Mouse (Mus musculus) CH12.LX (cell line): Measurements from ENCODE around the gene Ecsit. TPM values are rescaled to one million over a fixed set of nuclear protein-coding genes. Genes with fewer than 3 reads are reported as not detected.

ENCODE experiments used
- DNase-seq: peaks from one replicate; pipeline ENCODE4 v3.0.0-alpha.2; 2013; ENCODE audit errors: extremely low read depth
- H3K27ac ChIP-seq: 2 replicates; pipeline ENCODE4 v1.5.1; 2012; ENCODE audit warnings: low read depth, mild to moderate bottlenecking, control low read depth, moderate library complexity; ENCODE audit not compliant: insufficient read depth
- H3K27me3 ChIP-seq: replicated peaks from 2 replicates; pipeline ENCODE3; 2012; ENCODE audit warnings: inconsistent platforms
- H3K36me3 ChIP-seq, 2 experiments: replicated peaks in 1 of 2; 2 replicates each; pipeline versions ENCODE3 to v1.6.1; 2012; ENCODE audit warnings: inconsistent platforms in 1 of 2, low read length in 1 of 2, mild to moderate bottlenecking in 1 of 2, mixed read lengths in 1 of 2, moderate library complexity in 1 of 2; ENCODE audit not compliant: control insufficient read depth in 1 of 2, insufficient read depth in 1 of 2
- H3K4me1 ChIP-seq, 2 experiments: 2 replicates each; pipeline ENCODE4 v1.6.1; 2012; ENCODE audit warnings: inconsistent platforms in 1 of 2, moderate library complexity in 1 of 2; ENCODE audit not compliant: insufficient read depth in 2 of 2, control insufficient read depth in 1 of 2
- H3K4me2 ChIP-seq: 2 replicates; pipeline ENCODE4 v1.6.1; 2012; ENCODE audit warnings: low read depth, mild to moderate bottlenecking, control low read depth; ENCODE audit not compliant: poor library complexity, insufficient read depth, severe bottlenecking
- H3K4me3 ChIP-seq, 3 experiments: fragments of 150-350 bp in 1 of 3; sonication (generic) in 1 of 3; replicated peaks in 1 of 3; 2 replicates each; pipeline versions ENCODE3 to v1.5.1; 2011 to 2012; ENCODE audit warnings: low read depth in 2 of 3, low read length in 2 of 3, mild to moderate bottlenecking in 2 of 3, moderate library complexity in 2 of 3, control low read depth in 1 of 3, improper control_type of control experiment in 1 of 3, inconsistent platforms in 1 of 3, mixed read lengths in 1 of 3; ENCODE audit not compliant: poor library complexity in 1 of 3
- H3K79me2 ChIP-seq: replicated peaks from 2 replicates; pipeline ENCODE4 v1.6.1; 2012; ENCODE audit warnings: mild to moderate bottlenecking, moderate library complexity; ENCODE audit not compliant: control insufficient read depth, poor library complexity, insufficient read depth, severe bottlenecking; ENCODE audit errors: extremely low read depth
- H3K9ac ChIP-seq: 2 replicates; pipeline ENCODE4 v1.6.1; 2012; ENCODE audit warnings: low read depth, mild to moderate bottlenecking, control low read depth, moderate library complexity; ENCODE audit not compliant: insufficient read depth
- H3K9me3 ChIP-seq: replicated peaks from 2 replicates; pipeline ENCODE3; 2012; ENCODE audit warnings: low read length, inconsistent platforms, mixed read lengths
- CHD1 ChIP-seq: IDR thresholded peaks from 2 replicates; pipeline ENCODE4 v1.6.1; 2012; ENCODE audit warnings: low read depth, low read length, improper control_type of control experiment, inconsistent platforms
- CTCF ChIP-seq, 2 experiments: IDR thresholded peaks in 1 of 2; conservative IDR thresholded peaks in 1 of 2; 2 replicates each; pipeline ENCODE4 v1.5.1; 2011 to 2012; ENCODE audit warnings: low read depth in 2 of 2, low read length in 2 of 2, improper control_type of control experiment in 1 of 2, inconsistent platforms in 1 of 2, mild to moderate bottlenecking in 1 of 2, moderate library complexity in 1 of 2
- ETS1 ChIP-seq: conservative IDR thresholded peaks from 2 replicates; pipeline ENCODE4 v1.6.1; 2012; ENCODE audit warnings: low read depth, mild to moderate bottlenecking, inconsistent platforms, low read length, improper control_type of control experiment, moderate library complexity
- GABPA ChIP-seq: IDR thresholded peaks from 2 replicates; pipeline ENCODE4 v1.6.1; 2012; ENCODE audit warnings: low read depth, low read length, improper control_type of control experiment, inconsistent platforms; ENCODE audit not compliant: insufficient replicate concordance
- HCFC1 ChIP-seq: IDR thresholded peaks from 2 replicates; pipeline ENCODE4 v1.6.1; 2012; ENCODE audit warnings: low read depth, mild to moderate bottlenecking, inconsistent platforms, low read length, improper control_type of control experiment
- JUN ChIP-seq: IDR thresholded peaks from 2 replicates; pipeline ENCODE4 v1.6.1; 2011; ENCODE audit warnings: low read depth, mild to moderate bottlenecking, low read length, improper control_type of control experiment, moderate library complexity; ENCODE audit not compliant: insufficient read depth
- JUND ChIP-seq: conservative IDR thresholded peaks from 2 replicates; pipeline ENCODE4 v1.6.1; 2011; ENCODE audit warnings: low read depth, low read length, improper control_type of control experiment
- KAT2A ChIP-seq: IDR thresholded peaks from 2 replicates; pipeline ENCODE4 v1.6.1; 2012; ENCODE audit warnings: low read length, improper control_type of control experiment, inconsistent platforms; ENCODE audit not compliant: insufficient replicate concordance
- MAFK ChIP-seq: IDR thresholded peaks from 2 replicates; pipeline ENCODE4 v1.6.1; 2011; ENCODE audit warnings: low read length, improper control_type of control experiment; ENCODE audit not compliant: insufficient replicate concordance
- MAZ ChIP-seq: IDR thresholded peaks from 2 replicates; pipeline ENCODE4 v1.6.1; 2012; ENCODE audit warnings: low read depth, mild to moderate bottlenecking, inconsistent platforms, low read length, improper control_type of control experiment, moderate library complexity
- MXI1 ChIP-seq: IDR thresholded peaks from 2 replicates; pipeline ENCODE4 v1.6.1; 2011; ENCODE audit warnings: mild to moderate bottlenecking, low read depth, low read length, improper control_type of control experiment
- MYC ChIP-seq: IDR thresholded peaks from 2 replicates; pipeline ENCODE4 v1.6.1; 2011; ENCODE audit warnings: low read depth, mild to moderate bottlenecking, improper control_type of control experiment, low read length
- NELFE ChIP-seq: IDR thresholded peaks from 2 replicates; pipeline ENCODE4 v1.6.1; 2011; ENCODE audit warnings: low read depth, low read length, improper control_type of control experiment
- NRF1 ChIP-seq: IDR thresholded peaks from 2 replicates; pipeline ENCODE4 v1.6.1; 2014; ENCODE audit warnings: low read depth, mild to moderate bottlenecking, inconsistent platforms, low read length, improper control_type of control experiment, moderate library complexity
- PAX5 ChIP-seq: IDR thresholded peaks from 2 replicates; pipeline ENCODE4 v1.6.1; 2012; ENCODE audit warnings: low read length, inconsistent platforms, mixed read lengths
- POLR2A ChIP-seq: IDR thresholded peaks from 2 replicates; pipeline ENCODE4 v1.6.1; 2011; ENCODE audit warnings: low read depth, mild to moderate bottlenecking, improper control_type of control experiment, low read length
- POLR2AphosphoS2 ChIP-seq: IDR thresholded peaks from 2 replicates; pipeline ENCODE4 v1.6.1; 2011; ENCODE audit warnings: low read depth, low read length, improper control_type of control experiment
- RAD21 ChIP-seq: IDR thresholded peaks from 2 replicates; pipeline ENCODE4 v1.6.1; 2011; ENCODE audit warnings: low read depth, mild to moderate bottlenecking, low read length, improper control_type of control experiment, moderate library complexity
- RCOR1 ChIP-seq: conservative IDR thresholded peaks from 2 replicates; pipeline ENCODE4 v1.6.1; 2012; ENCODE audit warnings: low read depth, mild to moderate bottlenecking, inconsistent platforms, low read length, improper control_type of control experiment
- TBP ChIP-seq: conservative IDR thresholded peaks from 2 replicates; pipeline ENCODE4 v1.6.1; 2011; ENCODE audit warnings: low read depth, low read length, improper control_type of control experiment
- UBTF ChIP-seq: IDR thresholded peaks from 2 replicates; pipeline ENCODE4 v1.6.1; 2012; ENCODE audit warnings: low read depth, mild to moderate bottlenecking, inconsistent platforms, low read length, improper control_type of control experiment, moderate library complexity
- USF2 ChIP-seq: conservative IDR thresholded peaks from 2 replicates; pipeline ENCODE4 v1.6.1; 2011; ENCODE audit warnings: low read depth, low read length, improper control_type of control experiment
- ZC3H11A ChIP-seq: IDR thresholded peaks from 2 replicates; pipeline ENCODE4 v1.6.1; 2012; ENCODE audit warnings: low read depth, mild to moderate bottlenecking, inconsistent platforms, low read length, improper control_type of control experiment
- ZKSCAN1 ChIP-seq: IDR thresholded peaks from 2 replicates; pipeline ENCODE4 v1.6.1; 2012; ENCODE audit warnings: low read depth, inconsistent platforms, low read length, improper control_type of control experiment, borderline replicate concordance
- dilution Hi-C: fragments of 300-500 bp; cut with MboI; formaldehyde crosslinking; loops from 2 replicates; pipeline ENCODE4 v1.14.3; 2020; ENCODE audit warnings: low sequenced_read_pairs; ENCODE audit not compliant: extremely low pct_unique_long_range_greater_than_20kb, extremely low pct_ligation_motif_present
- in situ Hi-C: fragments of 300-500 bp; cut with MboI; formaldehyde crosslinking; loops from 3 replicates; pipeline ENCODE4 v1.14.3; 2019; ENCODE audit warnings: low sequenced_read_pairs, low pct_ligation_motif_present, low pct_unique_long_range_greater_than_20kb, mixed read lengths
- polyA plus RNA-seq: library from polyadenylated mRNA; unstranded; fragments of >175 nt; gene quantifications from 2 replicates; pipeline ENCODE4 v1.2.1, GENCODE M21; 2012; ENCODE audit warnings: low read depth; ENCODE audit not compliant: insufficient read length
- total RNA-seq, 2 experiments: library from RNA; depleted of rRNA; stranded (reverse); fragments of 300-350 nt in 1 of 2; fragments of >200 nt in 1 of 2; gene quantifications; 2 replicates each; pipeline ENCODE4 v1.2.3; 2012 to 2014

Gene Ecsit
- total and polyA plus RNA-seq, 3 experiments: 38.7 to 57.1 (median 48.5) TPM

GRCm38 (mm10) chr9:22041832-22042231 lies 43.4 kb downstream of the Ecsit start:
- peaks cover 1% of the 10 kb centered on the region for H3K27me3 ChIP-seq
- no peak overlapping the region for H3K4me2 ChIP-seq
- no peaks in the 10 kb centered on the region for H3K36me3 ChIP-seq
- H3K9me3 ChIP-seq: peaks cover 3% of the 10 kb centered on the region
- DNase-seq: no peak
- in situ Hi-C loops: no loop called here
- no peak for TF ChIP-seq NRF1
- TF ChIP-seq JUND: no peak
- no peak for TF ChIP-seq RCOR1
- no peak for TF ChIP-seq TBP
- TF ChIP-seq MAFK: no peak
- no peak for TF ChIP-seq UBTF
- no peak for TF ChIP-seq USF2
- TF ChIP-seq ZC3H11A: no peak
- TF ChIP-seq POLR2A: no peak
- TF ChIP-seq KAT2A: no peak
- TF ChIP-seq RAD21: no peak
- TF ChIP-seq ZKSCAN1: no peak
- H3K27ac ChIP-seq: no peak overlapping the region
- H3K4me1 ChIP-seq: no peaks in the 10 kb centered on the region
- dilution Hi-C loops: no loop called here
- H3K79me2 ChIP-seq: no peaks in the 10 kb centered on the region
- H3K9ac ChIP-seq: no peak overlapping the region
- H3K4me3 ChIP-seq: no peak overlapping the region

- dilution Hi-C loops: no loop called here
- Histone ChIP-seq H3K27me3 (peaks cover 1% of the 10 kb centered on the region), H3K4me3 (no peak overlapping the region), H3K9me3 (peaks cover 3% of the 10 kb centered on the region), H3K4me2 (no peak overlapping the region), H3K27ac (no peak overlapping the region), H3K4me1 (peaks cover 0 to 8% of the 10 kb centered on the region in 2 experiments; a peak in 1 of 4 replicates), H3K36me3 (no peaks in the 10 kb centered on the region), H3K79me2 (no peaks in the 10 kb centered on the region), H3K9ac (no peak overlapping the region)
- TF ChIP-seq USF2: no peak
- no peak for TF ChIP-seq RCOR1
- no peak for TF ChIP-seq JUND
- no peak for TF ChIP-seq NRF1
- no peak for TF ChIP-seq JUN
- TF ChIP-seq ETS1: no peak
- TF ChIP-seq POLR2AphosphoS2: no peak
- no peak for TF ChIP-seq CHD1
- TF ChIP-seq CTCF (conservative IDR thresholded peaks at IDR 0.05 in 1 of 2, IDR thresholded peaks at IDR 0.05 in 1 of 2; ENCODE audit: low read depth in 2 of 2, low read length in 2 of 2): no peak
- no peak for TF ChIP-seq HCFC1
- TF ChIP-seq NELFE: no peak
- no peak for TF ChIP-seq GABPA
- TF ChIP-seq MAZ: no peak
- TF ChIP-seq MYC: no peak
- TF ChIP-seq MXI1: no peak
- no peak for TF ChIP-seq KAT2A
- TF ChIP-seq PAX5: no peak
- no peak for TF ChIP-seq UBTF
- no peak for DNase-seq
- in situ Hi-C loops: no loop called here
These were observed 47.4 kb downstream of the Ecsit start for GRCm38 (mm10) chr9:22037826-22038225.
